Mouse (Mus musculus) cortical plate, adult 2 months (tissue): ENCODE data around the gene Zbtb7a.

ENCODE experiments used
- CTCF ChIP-seq: fragments of 200-500 bp; IDR thresholded peaks from 2 replicates; pipeline ENCODE4 v1.5.1; 2011; ENCODE audit warnings: mild to moderate bottlenecking, control low read depth, low read length; ENCODE audit not compliant: insufficient read depth; ENCODE audit errors: extremely low read depth
- POLR2A ChIP-seq: fragments of 200-500 bp; IDR thresholded peaks from 2 replicates; pipeline ENCODE4 v1.6.1; 2011; ENCODE audit warnings: mild to moderate bottlenecking, low read length, control low read depth; ENCODE audit not compliant: insufficient read depth; ENCODE audit errors: extremely low read depth

- TF ChIP-seq POLR2A: no peak
- no peak for TF ChIP-seq CTCF
Measured at GRCm38 (mm10) chr10:81196470-81197065, 61.5 kb downstream of the Zbtb7a start.
